Mouse (Mus musculus) midbrain, embryonic 16.5 days (tissue): ENCODE data around the gene Chpf2. TPM values are rescaled to one million over a fixed set of nuclear protein-coding genes. Genes with fewer than 3 reads are reported as not detected.

ENCODE experiments used
- ATAC-seq: fragments of 200-750 bp; cut with Nextera tagmentation; 2 replicates; pipeline ENCODE4 v1.8.0; 2017; ENCODE audit warnings: moderate TSS enrichment
- H3K27ac ChIP-seq: fragments of 300-500 bp; sonication (generic); 2 replicates; pipeline ENCODE4 v1.5.1; 2014; ENCODE audit warnings: mild to moderate bottlenecking, low read length, mixed read lengths
- H3K27me3 ChIP-seq: fragments of 300-500 bp; sonication (generic); 2 replicates; pipeline ENCODE4 v1.6.1; 2014; ENCODE audit warnings: low read depth, low read length, mixed read lengths; ENCODE audit not compliant: control insufficient read depth, insufficient read depth
- H3K36me3 ChIP-seq: fragments of 300-500 bp; sonication (generic); 2 replicates; pipeline ENCODE4 v1.6.1; 2014; ENCODE audit warnings: mild to moderate bottlenecking, low read length, moderate library complexity, mixed read lengths; ENCODE audit not compliant: control insufficient read depth, insufficient read depth
- H3K4me1 ChIP-seq: fragments of 300-500 bp; sonication (generic); 2 replicates; pipeline ENCODE4 v1.6.1; 2014; ENCODE audit warnings: mild to moderate bottlenecking, low read length, mixed read lengths; ENCODE audit not compliant: control insufficient read depth, insufficient read depth
- H3K4me2 ChIP-seq: fragments of 300-500 bp; sonication (generic); 2 replicates; pipeline ENCODE4 v1.6.1; 2014; ENCODE audit warnings: mild to moderate bottlenecking, low read length, mixed read lengths
- H3K4me3 ChIP-seq: fragments of 300-500 bp; sonication (generic); 2 replicates; pipeline ENCODE4 v1.5.1; 2014; ENCODE audit warnings: low read depth, mild to moderate bottlenecking, low read length, moderate library complexity, mixed read lengths
- H3K9ac ChIP-seq: fragments of 300-500 bp; sonication (generic); 2 replicates; pipeline ENCODE4 v1.6.1; 2014; ENCODE audit warnings: low read depth, low read length, mixed read lengths
- H3K9me3 ChIP-seq: fragments of 300-500 bp; sonication (generic); replicated peaks from 2 replicates; pipeline ENCODE4 v1.6.1; 2014; ENCODE audit warnings: mild to moderate bottlenecking, low read length, mixed read lengths; ENCODE audit not compliant: control insufficient read depth, poor library complexity, severe bottlenecking
- WGBS: fragments of 180-500 bp; shearing (Covaris S2); extraction: QIAGEN DNeasy Blood & Tissue Kit; methylation state at CpG from one replicate; pipeline ENCODE4 v1.1.7; 2014; 5-methylcytosine and 5-hydroxymethylcytosine counted together
- polyA plus RNA-seq: library from polyadenylated mRNA; unstranded; fragments of >200 nt; fragmentation: Nextera tagmentation; extraction: Ambion mirVana; gene quantifications from 2 replicates; pipeline ENCODE4 v1.2.1, GENCODE M21; 2015

The Chpf2 gene
- polyA plus RNA-seq, 1 experiment from 2014 or later = 23.3 TPM

GRCm38 (mm10) chr5:24595261-24595660 lies 8.7 kb downstream of the Chpf2 start:
- H3K27me3 ChIP-seq = no peaks in the 10 kb centered on the region
- no peak overlapping the region; the same call in 1 of the 2 replicates for H3K4me2 ChIP-seq
- H3K9me3 ChIP-seq = no peaks in the 10 kb centered on the region
- ATAC-seq = no peak
- peak overlapping the region; percentile 65 for H3K9ac ChIP-seq
- H3K4me3 ChIP-seq = no peak overlapping the region
- peaks cover 43% of the 10 kb centered on the region for H3K4me1 ChIP-seq
- H3K27ac ChIP-seq = peak overlapping the region; percentile 92
- H3K36me3 ChIP-seq = peaks cover 32% of the 10 kb centered on the region
- WGBS = 93% methylated on average over 5 of the region's 5 CpGs

GRCm38 (mm10) chr5:24595786-24596380 lies 9.3 kb downstream of the Chpf2 start:
- WGBS = 35% methylated on average over 14 of the region's 14 CpGs
- Histone ChIP-seq H3K36me3 (peaks cover 32% of the 10 kb centered on the region), H3K27me3 (no peaks in the 10 kb centered on the region), H3K9me3 (no peaks in the 10 kb centered on the region), H3K4me3 (peak overlapping the region; percentile 30; the same call in 1 of the 2 replicates), H3K27ac (peak overlapping the region; percentile 92), H3K4me1 (peaks cover 50% of the 10 kb centered on the region), H3K4me2 (peak overlapping the region; percentile 50), H3K9ac (peak overlapping the region; percentile 65)
- 0 out of 2 replicates have a peak, but pooled peaks have one; percentile 2 for ATAC-seq

- ATAC-seq = peak; percentile 44
- Histone ChIP-seq H3K36me3 (peaks cover 26% of the 10 kb centered on the region), H3K27ac (peak overlapping the region; percentile 92), H3K9ac (peak overlapping the region; percentile 65), H3K4me2 (peak overlapping the region; percentile 50), H3K9me3 (no peaks in the 10 kb centered on the region), H3K27me3 (no peaks in the 10 kb centered on the region), H3K4me3 (peak overlapping the region; percentile 30), H3K4me1 (peaks cover 53% of the 10 kb centered on the region)
- 2% methylated on average over 11 of the region's 11 CpGs for WGBS
These were observed 10.1 kb downstream of the Chpf2 start for GRCm38 (mm10) chr5:24596519-24597171.

DNA sequence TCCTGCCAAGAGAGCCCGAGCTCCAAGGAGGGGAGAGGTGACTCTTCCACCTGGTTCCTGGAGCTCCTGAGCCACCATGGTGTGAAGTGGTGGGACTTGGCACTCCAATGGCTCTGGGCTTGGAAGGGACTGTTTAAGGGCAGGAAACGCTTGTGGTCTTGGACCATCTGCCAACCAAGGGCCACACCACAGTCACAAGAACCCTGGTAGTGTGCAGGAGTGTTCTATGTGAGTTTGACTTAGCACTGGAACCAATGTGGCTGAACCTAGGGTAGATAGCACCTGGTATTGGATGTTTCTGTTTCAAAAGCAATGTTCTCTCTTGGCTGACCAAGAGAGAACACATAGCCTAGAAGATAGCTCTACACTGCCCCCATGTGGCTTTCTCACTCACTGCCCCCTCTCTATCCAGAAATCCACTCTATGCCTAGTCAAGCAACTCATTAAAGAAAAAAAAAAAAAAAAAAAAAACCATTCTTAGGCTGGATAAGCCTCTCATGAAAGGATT lies 10.7 kb downstream of the Chpf2 start:
- Histone ChIP-seq H3K4me2 (peak overlapping the region; percentile 50), H3K4me3 (peak overlapping the region; percentile 30), H3K36me3 (peaks cover 20% of the 10 kb centered on the region), H3K27me3 (no peaks in the 10 kb centered on the region), H3K4me1 (peaks cover 55% of the 10 kb centered on the region), H3K9ac (peak overlapping the region; percentile 65), H3K9me3 (no peaks in the 10 kb centered on the region), H3K27ac (peak overlapping the region; percentile 92)
- WGBS = 37% methylated on average over 2 of the region's 2 CpGs
- ATAC-seq = peak; percentile 29; the same call in 1 of the 2 replicates

- Histone ChIP-seq H3K4me3 (peak overlapping the region; percentile 67), H3K9ac (peak overlapping the region; percentile 91), H3K27me3 (no peaks in the 10 kb centered on the region), H3K36me3 (peaks cover 15% of the 10 kb centered on the region), H3K4me2 (peak overlapping the region; percentile 90), H3K9me3 (no peaks in the 10 kb centered on the region), H3K27ac (peak overlapping the region; percentile 88), H3K4me1 (peaks cover 63% of the 10 kb centered on the region)
- no peak for ATAC-seq
- 15% methylated on average over 15 of the region's 15 CpGs for WGBS
These were observed 11.5 kb downstream of the Chpf2 start for GRCm38 (mm10) chr5:24597901-24598569.

GRCm38 (mm10) chr5:24598570-24599006 lies 12.0 kb downstream of the Chpf2 start:
- Histone ChIP-seq H3K4me1 (peaks cover 67% of the 10 kb centered on the region), H3K27me3 (no peaks in the 10 kb centered on the region), H3K9me3 (no peaks in the 10 kb centered on the region), H3K9ac (peak overlapping the region; percentile 91), H3K4me2 (peak overlapping the region; percentile 90), H3K36me3 (peaks cover 9% of the 10 kb centered on the region), H3K27ac (peak overlapping the region; percentile 88), H3K4me3 (peak overlapping the region; percentile 67)
- peak; percentile 36 for ATAC-seq
- WGBS = under 1% methylated on average over 36 of the region's 41 CpGs

GRCm38 (mm10) chr5:24599137-24599536 lies 12.6 kb downstream of the Chpf2 start:
- H3K27ac ChIP-seq = peak overlapping the region; percentile 88
- peaks cover 6% of the 10 kb centered on the region for H3K36me3 ChIP-seq
- H3K27me3 ChIP-seq = no peaks in the 10 kb centered on the region
- H3K9ac ChIP-seq = peak overlapping the region; percentile 91
- no peaks in the 10 kb centered on the region for H3K9me3 ChIP-seq
- ATAC-seq = no peak
- H3K4me2 ChIP-seq = peak overlapping the region; percentile 90
- 9% methylated on average over 8 of the region's 8 CpGs for WGBS
- H3K4me1 ChIP-seq = peaks cover 73% of the 10 kb centered on the region
- H3K4me3 ChIP-seq = peak overlapping the region; percentile 67

DNA sequence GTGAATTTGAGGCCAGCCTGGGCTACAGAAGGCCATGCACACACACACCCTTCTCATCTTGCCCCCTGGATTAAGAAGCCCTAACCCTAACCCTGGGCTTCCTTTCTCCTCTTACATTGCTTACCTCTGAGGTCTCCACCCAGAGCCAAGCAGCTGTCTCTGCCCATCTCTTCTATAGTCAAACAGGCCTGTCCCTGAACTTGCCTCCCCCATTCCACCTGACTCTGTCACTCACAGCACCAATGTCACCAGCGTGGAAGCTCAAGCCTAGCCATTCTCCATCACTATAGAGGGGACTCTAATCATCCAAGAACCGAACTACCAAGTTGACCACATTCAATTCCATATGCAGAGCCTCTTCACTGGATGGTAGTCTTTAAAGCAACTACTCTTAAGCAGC lies 13.7 kb downstream of the Chpf2 start:
- no peaks in the 10 kb centered on the region for H3K27me3 ChIP-seq
- 66% methylated on average over 2 of the region's 2 CpGs for WGBS

More for the DNA sequence above, 13.7 kb downstream of the Chpf2 start:
- peak overlapping the region; percentile 100; the same call in 1 of the 2 replicates for H3K27ac ChIP-seq
- H3K9ac ChIP-seq = peak overlapping the region; percentile 92
- no peaks in the 10 kb centered on the region; the same call in 1 of the 2 replicates for H3K36me3 ChIP-seq
- H3K4me3 ChIP-seq = peak overlapping the region; percentile 12; the same call in 1 of the 2 replicates
- no peak for ATAC-seq
- peaks cover 73% of the 10 kb centered on the region for H3K4me1 ChIP-seq
- peak overlapping the region; percentile 97 for H3K4me2 ChIP-seq
- H3K9me3 ChIP-seq = no peaks in the 10 kb centered on the region
